Mouse (Mus musculus): ENCODE measurements at regions not wholly inside any gene's neighbourhood (a gene's known extent, or its start where the extent isn't known, plus 50 kb on each side); places are given as distances from the start of the nearest gene placed in this dataset.

GRCm38 (mm10) chr4:9028475-9028874 is 789.6 kb upstream of the Car8 start:
- no peak for TF ChIP-seq POLR2A (IDR thresholded peaks at IDR 0.05; ENCODE audit: insufficient read depth, low read depth, low read length)
- TF ChIP-seq CTCF (IDR thresholded peaks at IDR 0.05), result no peak
